Mouse (Mus musculus): ENCODE measurements around the gene Mapre3. TPM values are rescaled to one million over a fixed set of nuclear protein-coding genes. Genes with fewer than 3 reads are reported as not detected.
A peak's percentile ranks its signal among the peaks of the same experiment; 100 is the strongest.

The Mapre3 gene
- polyA plus RNA-seq, 1 experiment from 2014 or later, result 16.3 TPM

DNA sequence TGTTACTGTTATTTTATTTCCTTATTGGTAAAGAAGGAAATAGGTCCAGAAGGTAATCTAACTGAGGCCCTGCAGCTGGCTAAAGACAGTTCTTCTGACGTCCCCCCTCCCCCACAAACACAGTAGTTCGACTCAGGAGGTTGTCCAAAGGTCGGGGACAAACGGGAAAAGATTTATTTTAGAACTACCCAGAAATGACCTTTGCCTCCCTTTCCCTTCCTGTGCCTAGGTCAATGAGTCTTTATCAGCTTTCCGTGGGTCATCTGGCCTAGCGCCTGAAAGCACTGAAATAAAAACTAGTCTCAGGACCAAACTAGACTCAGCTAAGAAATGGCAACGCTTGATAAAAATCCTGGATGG, 94.8 kb downstream of the Mapre3 start:
- 0 out of 2 replicates have a peak overlapping the region, but pooled peaks have one; percentile 88 for H3K4me2 ChIP-seq

DNA sequence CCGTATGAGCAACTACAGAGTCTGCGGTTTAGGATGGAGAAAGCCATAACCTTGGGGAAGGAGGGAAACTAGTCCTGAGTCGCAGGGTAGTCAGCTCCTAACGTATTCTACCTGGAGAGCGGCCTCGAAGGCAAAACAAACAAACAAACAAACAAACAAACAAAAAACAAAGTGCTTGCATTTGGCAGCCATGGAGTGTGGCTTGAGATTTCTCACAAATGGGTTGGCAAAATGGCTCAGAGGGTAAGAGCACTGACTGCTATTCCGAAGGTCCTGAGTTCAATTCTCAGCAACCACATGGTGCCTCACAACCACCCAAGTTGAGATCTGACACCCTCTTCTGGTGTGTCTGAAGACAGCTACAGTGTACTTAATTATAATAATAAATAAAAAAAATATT, 95.4 kb downstream of the Mapre3 start:
- Histone ChIP-seq H3K9ac (no peak overlapping the region), H3K4me3 (no peak overlapping the region), H3K27ac (peak overlapping the region; percentile 95), H3K9me3 (replicated peaks) (no peaks in the 10 kb centered on the region), H3K27me3 (no peaks in the 10 kb centered on the region), H3K4me1 (replicated peaks) (peaks cover 72% of the 10 kb centered on the region), H3K36me3 (peaks cover 13% of the 10 kb centered on the region), H3K4me2 (no peak overlapping the region)
- WGBS, result 86% methylated on average over 7 of the region's 7 CpGs
- ATAC-seq (replicated peaks; ENCODE audit: insufficient number of reproducible peaks, insufficient read depth, low FRiP score, low read depth), result no peak

More for the DNA sequence above, 94.8 kb downstream of the Mapre3 start:
- no peak overlapping the region for H3K4me3 ChIP-seq
- H3K4me1 ChIP-seq (replicated peaks), result peaks cover 72% of the 10 kb centered on the region
- no peak overlapping the region for H3K9ac ChIP-seq
- no peaks in the 10 kb centered on the region for H3K9me3 ChIP-seq (replicated peaks)
- no peaks in the 10 kb centered on the region for H3K27me3 ChIP-seq
- H3K36me3 ChIP-seq, result peaks cover 19% of the 10 kb centered on the region
- ATAC-seq (replicated peaks; ENCODE audit: insufficient number of reproducible peaks, insufficient read depth, low FRiP score, low read depth), result no peak
- H3K27ac ChIP-seq, result peak overlapping the region; percentile 95
- 22% methylated on average over 7 of the region's 7 CpGs for WGBS

DNA sequence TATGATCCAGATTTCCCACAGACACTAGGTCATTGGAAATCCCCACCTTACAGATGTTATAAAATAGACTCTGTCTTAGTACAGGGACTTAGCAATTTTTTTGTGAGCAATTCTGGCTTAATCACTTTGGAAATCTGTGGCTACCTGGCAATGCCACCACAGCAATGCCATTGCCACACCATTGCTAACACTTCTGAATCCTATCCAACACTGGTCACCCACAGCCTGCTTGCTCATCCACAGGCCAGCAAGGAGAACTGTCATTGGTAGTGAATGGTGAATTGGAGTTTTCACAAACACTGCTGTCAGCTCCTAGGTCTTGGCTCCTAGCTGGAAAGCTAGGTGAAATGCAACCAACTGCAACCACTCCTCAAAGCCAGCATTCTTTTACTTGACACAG, 96.0 kb downstream of the Mapre3 start:
- H3K4me1 ChIP-seq (replicated peaks), result peaks cover 71% of the 10 kb centered on the region
- H3K9ac ChIP-seq, result no peak overlapping the region

DNA sequence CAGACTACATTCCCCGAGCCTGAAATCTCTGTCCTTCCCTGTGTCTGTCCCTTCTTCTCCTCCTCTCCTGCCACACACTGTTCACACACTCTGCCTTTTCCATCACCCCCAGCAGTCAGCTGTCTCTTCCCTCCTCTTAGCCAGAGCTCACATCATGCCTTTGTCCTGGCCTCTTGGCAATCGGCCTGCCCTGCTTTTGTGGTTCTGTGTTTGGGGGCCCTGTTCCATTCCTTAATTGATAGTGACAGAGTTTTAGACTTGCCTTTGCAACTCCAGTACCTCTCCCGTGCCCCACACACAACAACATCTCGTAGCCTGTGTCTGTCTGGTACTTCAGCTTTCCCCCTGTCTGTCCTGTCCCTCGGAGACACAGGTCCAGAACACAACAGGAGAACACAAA, 97.7 kb downstream of the Mapre3 start:
- H3K36me3 ChIP-seq, result peaks cover 2% of the 10 kb centered on the region; the same call in 1 of the 2 replicates
- H3K27me3 ChIP-seq, result no peaks in the 10 kb centered on the region
- ATAC-seq (replicated peaks; ENCODE audit: insufficient number of reproducible peaks, insufficient read depth, low FRiP score, low read depth), result no peak
- H3K27ac ChIP-seq, result peak overlapping the region; percentile 94
- no peak overlapping the region for H3K4me2 ChIP-seq
- 0 out of 2 replicates have a peak overlapping the region, but pooled peaks have one; percentile 16 for H3K9ac ChIP-seq
- peaks cover 70% of the 10 kb centered on the region for H3K4me1 ChIP-seq (replicated peaks)
- no peaks in the 10 kb centered on the region for H3K9me3 ChIP-seq (replicated peaks)
- 41% methylated on average over 5 of the region's 5 CpGs for WGBS
- no peak overlapping the region for H3K4me3 ChIP-seq

More for the DNA sequence above, 96.0 kb downstream of the Mapre3 start:
- Histone ChIP-seq H3K36me3 (peaks cover 7% of the 10 kb centered on the region; the same call in 1 of the 2 replicates), H3K9me3 (replicated peaks) (no peaks in the 10 kb centered on the region), H3K27me3 (no peaks in the 10 kb centered on the region), H3K4me2 (no peak overlapping the region), H3K4me3 (no peak overlapping the region), H3K27ac (peak overlapping the region; percentile 50; the same call in 1 of the 2 replicates)
- ATAC-seq (replicated peaks; ENCODE audit: insufficient number of reproducible peaks, insufficient read depth, low FRiP score, low read depth), result no peak

DNA sequence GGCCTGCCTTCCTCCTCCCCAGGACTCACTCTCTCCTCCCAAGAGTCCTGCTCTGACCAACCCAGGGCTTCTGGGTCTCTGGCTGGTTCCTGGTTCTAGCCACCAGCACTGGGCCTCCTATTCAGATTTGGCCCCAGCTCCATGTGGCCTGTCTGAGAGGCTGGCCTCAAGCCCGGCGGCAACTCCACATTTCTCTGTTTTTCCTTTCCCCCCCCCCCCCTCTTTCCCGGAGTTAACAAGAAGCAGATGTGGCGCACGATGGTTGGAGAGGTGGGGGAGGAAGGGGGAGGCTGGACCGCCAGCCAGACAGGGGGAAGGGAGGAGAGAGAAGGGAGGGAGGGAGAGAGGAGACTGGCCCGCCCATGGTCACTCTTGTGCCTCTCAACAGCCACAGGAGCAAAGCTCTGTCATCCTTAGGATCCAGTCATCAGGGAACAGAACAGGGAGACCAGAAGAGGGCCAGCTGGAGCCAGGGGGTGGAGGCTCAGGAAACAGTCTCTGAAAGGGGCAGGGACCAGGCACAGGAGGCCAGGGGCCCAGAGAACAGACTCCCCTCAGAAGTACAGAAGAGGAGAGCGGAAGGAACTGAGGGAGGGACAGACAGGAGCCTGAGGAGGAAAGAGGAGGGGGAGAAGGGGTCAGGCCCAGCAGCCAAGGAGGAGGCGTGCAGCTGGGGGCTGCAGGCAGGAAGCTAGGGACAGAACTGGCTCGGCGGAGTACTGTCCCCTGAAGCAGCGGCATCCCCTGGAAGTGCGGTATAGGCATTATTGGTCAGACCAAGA, 98.8 kb downstream of the Mapre3 start, which contains the start of gene Emilin1:
Gene Emilin1, plus strand, starts transcription at position 343 of the 782 bp plus-strand sequence.
- peak; percentile 65 for ATAC-seq (replicated peaks; ENCODE audit: insufficient number of reproducible peaks, insufficient read depth, low FRiP score, low read depth)
- H3K4me1 ChIP-seq (replicated peaks), result peaks cover 73% of the 10 kb centered on the region
- H3K36me3 ChIP-seq, result peaks cover 8% of the 10 kb centered on the region; the same call in 1 of the 2 replicates
- H3K4me2 ChIP-seq, result peak within 1 kb of the TSS; percentile 74
- peak within 1 kb of the TSS; percentile 94 for H3K27ac ChIP-seq
- H3K27me3 ChIP-seq, result no peaks in the 10 kb centered on the region
- peak within 1 kb of the TSS; percentile 55 for H3K4me3 ChIP-seq
- no peaks in the 10 kb centered on the region for H3K9me3 ChIP-seq (replicated peaks)
- peak within 1 kb of the TSS; percentile 64 for H3K9ac ChIP-seq
- WGBS, result 23% methylated on average over 11 of the region's 13 CpGs

DNA sequence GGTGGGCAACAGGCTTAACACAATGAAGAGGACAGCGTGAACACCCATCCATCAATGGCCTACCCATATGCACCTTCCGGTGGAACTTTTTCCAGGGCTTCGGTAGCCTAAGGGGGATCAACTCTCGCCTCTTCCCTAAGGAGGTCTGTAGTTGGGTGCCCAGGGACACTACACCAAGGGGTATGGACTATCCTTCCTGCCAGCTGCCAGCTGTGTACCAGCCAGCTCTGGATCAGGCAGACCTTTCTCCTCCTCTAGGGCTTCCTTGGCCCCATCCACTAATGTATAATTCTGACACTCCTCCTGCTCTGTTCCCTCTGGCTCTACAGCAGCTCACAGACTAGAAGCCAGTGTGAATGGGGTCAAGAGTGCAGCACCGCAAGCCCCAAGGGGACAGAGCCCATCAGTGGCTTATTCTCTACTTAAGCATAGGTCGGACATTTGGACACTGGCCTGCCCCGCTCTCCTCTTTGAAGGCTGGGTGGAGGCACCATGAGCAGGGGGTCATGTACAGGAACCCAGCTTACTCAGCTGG, 99.7 kb downstream of the Mapre3 start:
- no peak for ATAC-seq (replicated peaks; ENCODE audit: insufficient number of reproducible peaks, insufficient read depth, low FRiP score, low read depth)
- 44% methylated on average over 7 of the region's 7 CpGs for WGBS
- no peaks in the 10 kb centered on the region for H3K27me3 ChIP-seq
- H3K9me3 ChIP-seq (replicated peaks), result no peaks in the 10 kb centered on the region
- H3K9ac ChIP-seq, result peak overlapping the region; percentile 64
- peak overlapping the region; percentile 74 for H3K4me2 ChIP-seq
- H3K4me3 ChIP-seq, result peak overlapping the region; percentile 55
- H3K27ac ChIP-seq, result peak overlapping the region; percentile 94
- peaks cover 10% of the 10 kb centered on the region; the same call in 1 of the 2 replicates for H3K36me3 ChIP-seq
- H3K4me1 ChIP-seq (replicated peaks), result peaks cover 64% of the 10 kb centered on the region

DNA sequence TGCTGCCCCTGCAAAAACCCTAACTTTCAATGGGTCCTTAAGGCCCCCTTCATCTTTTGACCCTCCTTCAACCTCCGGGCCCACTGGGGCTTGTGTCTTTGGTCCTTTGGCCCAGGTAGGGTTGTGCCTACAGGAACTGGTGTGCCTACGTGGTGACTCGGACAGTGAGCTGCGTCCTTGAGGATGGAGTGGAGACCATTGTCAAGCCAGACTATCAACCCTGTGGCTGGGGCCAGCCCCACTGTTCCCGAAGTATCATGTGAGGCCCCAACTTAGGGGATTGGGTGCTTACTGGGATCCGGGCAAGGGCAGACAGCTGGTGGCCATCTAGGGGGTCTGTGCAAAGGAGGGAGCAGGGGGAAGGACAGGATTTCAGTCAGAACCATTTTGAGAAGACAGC, 100.4 kb downstream of the Mapre3 start:
- peak overlapping the region; percentile 64 for H3K9ac ChIP-seq
- 53% methylated on average over 6 of the region's 6 CpGs for WGBS
- peak overlapping the region; percentile 74 for H3K4me2 ChIP-seq
- H3K4me3 ChIP-seq, result peak overlapping the region; percentile 55
- no peak for ATAC-seq (replicated peaks; ENCODE audit: insufficient number of reproducible peaks, insufficient read depth, low FRiP score, low read depth)
- H3K4me1 ChIP-seq (replicated peaks), result peaks cover 61% of the 10 kb centered on the region
- H3K9me3 ChIP-seq (replicated peaks), result no peaks in the 10 kb centered on the region
- peaks cover 12% of the 10 kb centered on the region; the same call in 1 of the 2 replicates for H3K36me3 ChIP-seq
- peak overlapping the region; percentile 94 for H3K27ac ChIP-seq
- H3K27me3 ChIP-seq, result no peaks in the 10 kb centered on the region

DNA sequence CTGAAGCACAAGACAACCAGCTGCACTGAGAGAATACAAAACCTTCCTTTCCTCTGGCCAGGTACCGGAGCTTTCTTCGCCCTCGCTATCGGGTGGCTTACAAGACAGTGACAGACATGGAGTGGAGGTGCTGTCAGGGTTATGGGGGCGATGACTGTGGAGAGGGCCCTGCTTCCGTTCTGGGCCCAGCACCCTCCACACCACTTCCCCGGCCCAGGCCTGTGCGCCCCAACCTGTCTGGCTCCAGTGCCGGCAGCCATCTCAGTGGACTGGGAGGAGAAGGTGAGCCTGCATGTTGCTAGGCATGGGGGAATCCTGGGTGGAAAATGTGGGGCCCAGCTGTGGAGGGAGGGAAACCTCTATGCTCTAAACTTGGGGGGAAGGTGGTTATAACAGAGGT, 101.0 kb downstream of the Mapre3 start:
- Histone ChIP-seq H3K4me1 (replicated peaks) (peaks cover 65% of the 10 kb centered on the region), H3K9ac (peak overlapping the region; percentile 64), H3K4me3 (peak overlapping the region; percentile 55), H3K27ac (peak overlapping the region; percentile 94), H3K9me3 (replicated peaks) (no peaks in the 10 kb centered on the region), H3K36me3 (peaks cover 12% of the 10 kb centered on the region; the same call in 1 of the 2 replicates), H3K27me3 (no peaks in the 10 kb centered on the region), H3K4me2 (peak overlapping the region; percentile 74)
- no peak for ATAC-seq (replicated peaks; ENCODE audit: insufficient number of reproducible peaks, insufficient read depth, low FRiP score, low read depth)
- WGBS, result 48% methylated on average over 9 of the region's 9 CpGs

Other genes starting within 250 kb of the Mapre3 start
- gene Kcnk3, start 226.5 kb upstream of the Mapre3 start, polyA plus RNA-seq (2015; fragmentation: Nextera tagmentation; extraction: Ambion mirVana), result 16.5 and 27.5 TPM in 2 replicates
- gene Slc35f6, start 166.7 kb upstream of the Mapre3 start, polyA plus RNA-seq (2015; fragmentation: Nextera tagmentation; extraction: Ambion mirVana), result 22.2 and 28.2 TPM in 2 replicates
- gene Cenpa, start 147.9 kb upstream of the Mapre3 start, polyA plus RNA-seq (2015; fragmentation: Nextera tagmentation; extraction: Ambion mirVana), result 210 and 218 TPM in 2 replicates
- 2.2 and 4.7 TPM in 2 replicates for gene Dpysl5, start 103.1 kb upstream of the Mapre3 start, polyA plus RNA-seq (2015; fragmentation: Nextera tagmentation; extraction: Ambion mirVana)
- 57.5 and 67.2 TPM in 2 replicates for gene Tmem214, start 53.4 kb downstream of the Mapre3 start, polyA plus RNA-seq (2015; fragmentation: Nextera tagmentation; extraction: Ambion mirVana)
- gene Agbl5, start 74.1 kb downstream of the Mapre3 start, polyA plus RNA-seq (2015; fragmentation: Nextera tagmentation; extraction: Ambion mirVana), result 8.9 and 11.9 TPM in 2 replicates
- gene Ost4, start 93.1 kb downstream of the Mapre3 start, polyA plus RNA-seq (2015; fragmentation: Nextera tagmentation; extraction: Ambion mirVana), result 372 and 381 TPM in 2 replicates
- gene Emilin1, start 98.8 kb downstream of the Mapre3 start, polyA plus RNA-seq (2015; fragmentation: Nextera tagmentation; extraction: Ambion mirVana), result 125 and 179 TPM in 2 replicates
- 12.4 and 13.9 TPM in 2 replicates for gene Khk, start 106.8 kb downstream of the Mapre3 start, polyA plus RNA-seq (2015; fragmentation: Nextera tagmentation; extraction: Ambion mirVana)
- gene Cgref1, start 130.9 kb downstream of the Mapre3 start, polyA plus RNA-seq (2015; fragmentation: Nextera tagmentation; extraction: Ambion mirVana), result 2.4 and 4.2 TPM in 2 replicates
- gene Preb, start 145.7 kb downstream of the Mapre3 start, polyA plus RNA-seq (2015; fragmentation: Nextera tagmentation; extraction: Ambion mirVana), result 74.4 and 99.1 TPM in 2 replicates
- gene Tcf23, start 154.0 kb downstream of the Mapre3 start, polyA plus RNA-seq (2015; fragmentation: Nextera tagmentation; extraction: Ambion mirVana), result 0.09 and 0.15 TPM in 2 replicates
- 116 and 118 TPM in 2 replicates for gene Atraid, start 233.7 kb downstream of the Mapre3 start, polyA plus RNA-seq (2015; fragmentation: Nextera tagmentation; extraction: Ambion mirVana)
- gene Slc5a6, start 234.3 kb downstream of the Mapre3 start, polyA plus RNA-seq (2015; fragmentation: Nextera tagmentation; extraction: Ambion mirVana), result 5.8 and 9.3 TPM in 2 replicates
- 11.0 and 19.0 TPM in 2 replicates for gene Cad, start 240.1 kb downstream of the Mapre3 start, polyA plus RNA-seq (2015; fragmentation: Nextera tagmentation; extraction: Ambion mirVana)

Measured in heart, embryonic 15.5 days (tissue).